Mouse (Mus musculus) monocyte, adult 2 months (primary cell): Measurements from ENCODE around the gene Unc5c.

Experiments
- DNase-seq, 2 experiments: peaks; one replicate each; pipeline ENCODE4 v3.0.0; 2022; ENCODE audit warnings: low spot score in 2 of 2, low read depth in 1 of 2

Unc5c gene

GRCm38 (mm10) chr3:141701381-141701909 lies 236.4 kb downstream of the Unc5c start:
- no peak for DNase-seq

GRCm38 (mm10) chr3:141711601-141712000 lies 246.6 kb downstream of the Unc5c start:
- DNase-seq: no peak

DNA sequence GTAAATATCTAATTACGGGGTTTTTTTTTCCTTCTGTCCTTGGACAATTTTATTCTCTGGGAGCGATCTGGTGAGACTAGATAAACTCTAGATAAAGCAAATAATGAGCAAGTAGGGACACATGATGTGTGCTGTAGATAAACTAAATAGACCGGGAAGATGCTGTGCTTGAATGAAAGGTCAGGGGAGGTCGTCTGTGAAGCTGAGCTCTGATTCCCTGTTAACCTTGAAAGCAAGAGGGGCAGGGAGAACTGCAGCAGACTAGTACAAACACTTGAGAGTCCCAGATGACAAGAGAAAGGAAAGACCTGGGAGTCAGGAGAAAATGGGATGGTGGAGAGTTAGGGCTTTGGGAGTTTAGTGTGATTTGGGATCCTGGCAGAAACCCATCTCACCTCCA lies 251.4 kb downstream of the Unc5c start:
- no peak for DNase-seq

- DNase-seq: no peak
Measured at GRCm38 (mm10) chr3:141719050-141719449, 254.0 kb downstream of the Unc5c start.

DNA sequence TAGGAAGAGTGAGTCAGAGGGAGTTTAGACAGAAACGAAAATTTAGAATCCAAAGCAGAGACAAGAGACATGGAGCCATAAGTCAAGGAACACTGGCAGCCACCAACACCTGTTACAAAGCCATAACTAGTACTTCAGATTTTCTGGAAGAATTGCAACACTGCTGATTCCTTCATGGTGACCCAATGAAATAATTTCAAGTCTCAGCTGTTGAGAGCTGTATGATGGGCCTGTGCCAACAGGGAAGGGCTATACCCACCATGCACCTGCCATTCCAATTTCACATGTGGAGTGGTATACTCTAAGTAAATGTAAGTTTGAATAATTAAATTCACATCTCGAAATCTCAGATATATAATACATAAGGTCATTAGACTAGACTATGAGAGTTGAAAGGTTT lies 259.5 kb downstream of the Unc5c start:
- DNase-seq: no peak

- DNase-seq: no peak
Measured at GRCm38 (mm10) chr3:141725432-141725831, 260.4 kb downstream of the Unc5c start.

- DNase-seq: no peak
Measured at GRCm38 (mm10) chr3:141733844-141734243, 268.8 kb downstream of the Unc5c start.

- DNase-seq: no peak
Measured at GRCm38 (mm10) chr3:141735285-141735684, 270.3 kb downstream of the Unc5c start.

DNA sequence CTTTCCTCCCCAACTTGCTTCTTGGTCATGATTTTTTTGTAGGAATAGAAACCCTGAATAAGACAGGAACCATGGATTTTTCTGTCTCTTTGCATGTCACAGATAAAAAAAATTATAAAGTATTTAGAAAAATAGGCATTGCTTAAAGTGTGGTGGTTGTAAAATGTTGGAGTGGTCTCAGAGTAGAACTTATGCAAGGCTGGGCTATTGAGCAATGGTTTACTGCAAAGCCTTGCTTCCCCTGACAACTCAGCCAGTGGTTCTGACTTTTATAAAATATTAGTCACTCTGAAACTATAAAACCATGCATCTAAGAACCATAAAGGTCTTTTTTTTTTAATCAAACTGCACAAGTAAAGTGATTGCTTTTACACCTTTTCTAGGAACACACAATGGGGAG lies 280.3 kb downstream of the Unc5c start:
- no peak for DNase-seq

- DNase-seq: no peak
Measured at GRCm38 (mm10) chr3:141748694-141749381, 283.8 kb downstream of the Unc5c start.

DNA sequence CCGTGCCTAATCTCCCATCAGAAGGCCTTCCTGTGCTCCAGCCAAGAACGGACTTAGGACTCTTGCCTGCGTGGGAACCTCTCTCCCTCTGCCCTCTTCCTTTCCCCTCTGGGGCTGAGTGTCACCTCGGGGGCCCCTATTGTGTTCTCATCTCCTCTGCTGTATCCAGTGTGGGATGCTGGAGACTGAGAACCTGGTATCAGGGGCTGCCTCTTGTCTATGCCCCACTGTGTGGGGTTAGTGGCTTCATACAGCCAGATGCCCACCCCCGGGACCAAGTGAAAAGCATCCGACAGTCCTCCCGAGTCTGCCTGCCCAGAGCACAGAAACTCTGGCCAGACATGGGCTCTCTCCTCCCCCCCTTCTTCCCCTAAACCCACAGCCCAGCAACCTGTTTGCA lies 287.2 kb downstream of the Unc5c start:
- no peak for DNase-seq

DNA sequence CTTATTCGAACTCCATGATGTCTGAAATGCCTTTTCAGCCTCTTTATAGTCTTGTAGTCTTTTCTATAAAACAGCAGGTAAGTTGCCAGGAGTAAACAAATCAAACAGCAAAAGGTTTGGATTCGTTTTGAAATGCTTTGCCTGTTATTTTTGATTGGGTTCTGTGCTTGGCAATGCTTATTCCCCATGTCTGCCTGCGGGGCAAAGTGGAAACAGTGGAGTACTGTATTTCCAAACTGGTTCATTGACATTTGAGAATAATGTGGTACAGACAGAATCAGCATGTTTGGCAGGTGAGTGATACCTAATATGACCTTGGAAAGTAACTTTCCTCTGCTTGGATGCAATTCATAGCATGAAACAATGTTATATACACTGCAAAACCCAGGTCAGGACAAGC lies 292.2 kb downstream of the Unc5c start:
- DNase-seq: no peak

DNA sequence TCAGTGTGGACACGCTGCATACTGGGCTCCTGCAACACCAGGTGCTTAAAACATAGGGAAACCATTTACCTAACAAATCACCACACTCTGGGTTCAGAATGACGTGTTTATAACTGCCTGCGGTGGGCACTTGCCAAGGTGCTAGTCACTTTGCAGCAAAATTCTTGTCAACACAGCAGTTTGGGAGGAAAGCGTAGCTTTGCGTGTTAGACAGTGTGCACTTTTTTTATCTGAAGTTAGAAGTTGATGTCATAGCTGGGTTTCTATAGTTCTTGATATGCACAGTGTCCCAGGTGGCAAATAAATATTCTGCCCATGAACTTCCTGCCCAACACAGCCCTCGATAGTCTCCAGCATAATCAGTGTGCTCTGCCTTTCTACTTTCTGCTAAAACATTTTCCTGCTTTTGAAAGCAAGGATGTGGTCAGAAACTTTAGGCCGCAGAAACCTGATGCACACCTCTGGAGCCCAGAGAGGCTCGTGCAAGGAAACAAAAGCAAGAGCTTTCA lies 313.4 kb downstream of the Unc5c start:
- no peak for DNase-seq

GRCm38 (mm10) chr3:141779186-141779585 lies 314.2 kb downstream of the Unc5c start:
- no peak for DNase-seq

GRCm38 (mm10) chr3:141782553-141782952 lies 317.5 kb downstream of the Unc5c start:
- no peak for DNase-seq

DNA sequence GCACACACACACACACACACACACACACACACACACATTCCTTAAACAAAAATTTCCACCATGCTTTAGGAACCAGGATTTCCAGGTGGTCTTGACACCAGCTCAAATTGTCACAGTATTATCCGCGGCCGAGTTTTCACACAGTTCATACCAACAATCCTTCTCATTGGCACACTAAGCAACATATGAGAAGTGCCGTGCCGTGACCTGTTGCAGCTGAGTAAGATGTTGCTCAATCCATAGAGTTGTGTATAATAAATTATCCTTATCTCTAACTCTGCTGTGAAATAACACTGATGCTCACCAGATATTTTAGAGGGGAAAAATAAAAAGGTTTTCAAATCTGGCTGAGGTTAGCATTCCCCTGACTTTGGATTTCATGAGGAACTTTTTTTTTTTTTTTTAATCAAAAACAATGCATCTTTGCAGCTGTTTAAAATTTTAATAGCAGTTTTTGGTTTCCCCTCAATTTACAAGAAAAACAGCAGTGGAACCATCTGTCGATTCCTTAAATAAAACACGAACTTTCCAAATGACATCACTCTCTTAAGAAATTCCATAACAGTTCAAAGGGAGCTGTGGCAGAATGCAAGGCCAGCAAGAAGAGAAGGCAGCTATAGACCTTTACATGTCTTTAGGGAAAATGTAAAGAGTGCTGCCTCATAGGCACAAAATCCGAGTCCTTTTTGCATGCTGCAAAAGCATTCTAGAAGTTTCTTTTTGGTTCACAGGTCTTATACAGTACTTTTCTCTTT lies 326.2 kb downstream of the Unc5c start:
- no peak for DNase-seq

- DNase-seq: no peak
Measured at GRCm38 (mm10) chr3:141792106-141792505, 327.1 kb downstream of the Unc5c start.

DNA sequence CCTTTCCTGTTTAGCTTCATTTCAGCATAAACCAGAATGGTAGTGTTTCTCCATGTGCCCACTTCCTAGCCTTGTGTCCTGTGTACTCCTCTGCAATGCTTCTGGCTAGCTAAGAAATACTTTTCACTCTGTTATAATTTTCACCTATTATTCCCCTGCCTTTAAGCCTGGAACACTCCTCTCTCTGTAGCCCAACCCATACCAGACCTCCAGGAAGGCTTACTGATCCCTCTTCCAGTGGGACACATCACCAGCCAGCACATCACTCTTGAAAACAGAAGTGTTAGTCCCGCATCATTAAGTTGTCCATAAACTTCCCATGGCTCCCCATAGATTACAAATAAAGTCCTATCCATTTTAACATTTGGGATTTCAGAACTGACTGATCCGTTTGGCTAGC lies 328.7 kb downstream of the Unc5c start:
- DNase-seq: no peak

DNA sequence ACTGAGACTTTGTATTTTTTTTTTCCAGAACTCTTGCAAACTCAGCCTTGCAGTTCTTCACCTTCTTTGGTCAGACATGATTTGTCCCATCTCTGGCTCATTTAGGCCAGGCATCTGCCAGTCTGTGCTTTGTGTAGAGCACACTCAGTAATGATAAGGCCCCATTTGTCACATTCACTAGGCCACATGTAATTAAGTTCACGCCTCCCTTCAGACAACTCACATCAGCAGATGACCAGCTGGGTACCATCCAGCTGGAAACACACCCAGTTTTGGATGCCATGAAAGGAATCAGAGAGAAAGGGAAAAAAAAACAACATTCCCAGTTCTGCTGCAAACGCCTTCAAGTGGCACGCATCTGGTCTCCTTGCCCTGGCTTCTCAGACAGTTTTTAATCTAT lies 329.4 kb downstream of the Unc5c start:
- DNase-seq: no peak

DNA sequence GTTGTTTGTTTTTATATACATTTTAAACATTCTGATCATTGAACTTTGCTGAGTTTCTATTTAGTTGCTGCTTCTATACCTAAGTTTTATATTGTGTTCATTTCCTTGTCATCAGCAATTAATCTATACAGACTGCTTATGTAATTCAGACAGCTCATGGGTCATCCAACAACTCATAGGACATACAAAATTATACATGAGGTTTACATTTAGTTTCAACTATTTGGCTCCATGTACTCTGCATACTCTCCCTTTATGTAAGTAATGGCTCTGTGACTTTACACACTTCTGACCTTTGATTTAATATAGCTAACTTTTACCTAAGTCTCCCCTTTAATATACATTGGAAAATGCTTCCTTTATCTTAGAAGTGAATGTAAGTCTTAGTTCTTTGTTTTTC lies 332.4 kb downstream of the Unc5c start:
- no peak for DNase-seq

DNA sequence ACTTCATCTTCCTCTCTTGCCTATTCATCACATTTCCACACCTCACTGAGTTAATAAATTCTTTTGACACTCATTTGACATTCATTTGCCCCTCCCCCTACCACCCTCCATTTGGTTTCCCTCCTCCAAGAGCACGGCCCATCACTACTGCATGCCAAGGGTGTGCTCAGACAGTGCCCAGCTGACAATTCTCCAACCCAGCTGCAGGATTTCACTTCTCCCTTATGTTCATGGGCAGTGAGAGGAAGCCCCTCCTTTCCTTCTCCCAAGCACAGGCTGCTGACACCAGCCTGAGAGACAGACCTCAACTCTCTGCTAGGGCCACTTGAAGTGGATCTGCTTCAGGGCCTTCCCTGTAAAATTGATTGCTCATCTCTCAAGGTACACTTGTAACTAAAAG lies 332.8 kb downstream of the Unc5c start:
- DNase-seq: no peak

- no peak for DNase-seq
Measured at GRCm38 (mm10) chr3:141804133-141804532, 339.1 kb downstream of the Unc5c start.
